Mouse (Mus musculus): Measurements from ENCODE around the gene Zfp760. TPM values are rescaled to one million over a fixed set of nuclear protein-coding genes. Genes with fewer than 3 reads are reported as not detected.
A peak's percentile ranks its signal among the peaks of the same experiment; 100 is the strongest.

Gene Zfp760
- polyA plus RNA-seq, 1 experiment = 2.9 TPM

- Histone ChIP-seq H3K4me1 (ENCODE audit: control insufficient read depth, insufficient read depth, insufficient read length, low read length) (no peaks in the 10 kb centered on the region), H3K27ac (replicated peaks; ENCODE audit: low read depth, low read length) (no peak overlapping the region), H3K4me3 (ENCODE audit: insufficient read depth, low read depth, low read length) (peak overlapping the region; percentile 43; the same call in 1 of the 2 replicates)
Observed at GRCm38 (mm10) chr17:21753342-21754208, 46.0 kb downstream of the Zfp760 start.

- no peak overlapping the region for H3K27ac ChIP-seq (replicated peaks; ENCODE audit: low read depth, low read length)
- H3K4me1 ChIP-seq (ENCODE audit: control insufficient read depth, insufficient read depth, insufficient read length, low read length) = no peaks in the 10 kb centered on the region
- H3K4me3 ChIP-seq (ENCODE audit: insufficient read depth, low read depth, low read length) = no peak overlapping the region
Observed at GRCm38 (mm10) chr17:21770336-21770735, 62.8 kb downstream of the Zfp760 start.

Other genes starting within 250 kb of the Zfp760 start
- 3.1 and 3.6 TPM in 2 replicates for gene Zfp53, start 218.7 kb upstream of the Zfp760 start, polyA plus RNA-seq (2012; ENCODE audit: insufficient read depth, insufficient read length, missing spikeins)
- gene Zfp52, start 172.2 kb upstream of the Zfp760 start, polyA plus RNA-seq (2012; ENCODE audit: insufficient read depth, insufficient read length, missing spikeins) = 5.0 and 6.8 TPM in 2 replicates
- 4.5 and 8.5 TPM in 2 replicates for gene Zfp948, start 140.7 kb upstream of the Zfp760 start, polyA plus RNA-seq (2012; ENCODE audit: insufficient read depth, insufficient read length, missing spikeins)
- gene Zfp983, start 57.1 kb upstream of the Zfp760 start, polyA plus RNA-seq (2012; ENCODE audit: insufficient read depth, insufficient read length, missing spikeins) = 2.8 and 3.3 TPM in 2 replicates
- 6.9 and 11.4 TPM in 2 replicates for gene Gm10226, start 15.9 kb upstream of the Zfp760 start, polyA plus RNA-seq (2012; ENCODE audit: insufficient read depth, insufficient read length, missing spikeins)
- gene Zfp229, start 23.1 kb downstream of the Zfp760 start, polyA plus RNA-seq (2012; ENCODE audit: insufficient read depth, insufficient read length, missing spikeins) = 5.0 and 5.9 TPM in 2 replicates
- 1.4 and 1.6 TPM in 2 replicates for gene Zfp820, start 138.0 kb downstream of the Zfp760 start, polyA plus RNA-seq (2012; ENCODE audit: insufficient read depth, insufficient read length, missing spikeins)
- gene Zfp995, start 202.2 kb downstream of the Zfp760 start, polyA plus RNA-seq (2012; ENCODE audit: insufficient read depth, insufficient read length, missing spikeins) = 1.2 and 2.1 TPM in 2 replicates